ENCODE assay signal across 8 mouse cellular contexts in genomic region chr15:79690426-79691022, GRCm38 (mm10). TPM values are rescaled to one million over a fixed set of nuclear protein-coding genes. Genes with fewer than 3 reads are reported as not detected.
A peak's percentile ranks its signal among the peaks of the same experiment; 100 is the strongest.
DNase-seq lines count a peak whose midpoint lies in the region; ATAC-seq and TF ChIP-seq lines count a peak whose summit lies in the region.

Gene Gtpbp1, plus strand, starts transcription at chr15:79690845.

- H3K9me3 ChIP-seq in embryonic facial prominence, embryonic 13.5 days: no peaks in the 10 kb centered on the region
- H3K9me3 ChIP-seq in limb, embryonic 12.5 days: no peaks in the 10 kb centered on the region
- H3K9me3 ChIP-seq in midbrain, embryonic 15.5 days: no peaks in the 10 kb centered on the region

- H3K4me2 ChIP-seq in embryonic facial prominence, embryonic 13.5 days: peak within 1 kb of the TSS; percentile 86
- peak within 1 kb of the TSS; percentile 97 for H3K4me2 ChIP-seq in limb, embryonic 12.5 days
- H3K4me2 ChIP-seq in midbrain, embryonic 15.5 days: peak within 1 kb of the TSS; percentile 93

- H3K27ac ChIP-seq in embryonic facial prominence, embryonic 13.5 days: peak within 1 kb of the TSS; percentile 83
- H3K27ac ChIP-seq in kidney, adult 2 months (ENCODE audit: insufficient read depth, low read depth, low read length): no peak within 1 kb of the TSS; the same call in 1 of the 2 replicates
- H3K27ac ChIP-seq in limb, embryonic 12.5 days: peak within 1 kb of the TSS; percentile 88
- H3K27ac ChIP-seq in midbrain, embryonic 15.5 days: peak within 1 kb of the TSS; percentile 88
- H3K27ac ChIP-seq in spleen, adult 2 months (ENCODE audit: insufficient read depth, low read length): peak within 1 kb of the TSS; percentile 79

- no peak for TF ChIP-seq CTCF in kidney, adult 2 months (conservative IDR thresholded peaks at IDR 0.05; ENCODE audit: insufficient read depth, insufficient read length, low read depth, low read length)
- no peak for TF ChIP-seq CTCF in spleen, adult 2 months (IDR thresholded peaks at IDR 0.05; ENCODE audit: extremely low read depth, insufficient read depth, insufficient read length, insufficient replicate concordance)

- H3K4me1 ChIP-seq in embryonic facial prominence, embryonic 13.5 days: peaks cover 45% of the 10 kb centered on the region
- peaks cover 26% of the 10 kb centered on the region for H3K4me1 ChIP-seq in kidney, adult 2 months (ENCODE audit: control insufficient read depth, insufficient read depth, low read length)
- H3K4me1 ChIP-seq in limb, embryonic 12.5 days (replicated peaks): peaks cover 34% of the 10 kb centered on the region
- peaks cover 44% of the 10 kb centered on the region for H3K4me1 ChIP-seq in midbrain, embryonic 15.5 days
- peaks cover 26% of the 10 kb centered on the region; the same call in 1 of the 2 replicates for H3K4me1 ChIP-seq in spleen, adult 2 months (ENCODE audit: control insufficient read depth, insufficient read depth, insufficient read length)

- under 1% methylated on average over 45 of the region's 45 CpGs for WGBS in embryonic facial prominence, embryonic 13.5 days
- under 1% methylated on average over 45 of the region's 45 CpGs for WGBS in kidney, adult 2 months
- WGBS in limb, embryonic 12.5 days: under 1% methylated on average over 45 of the region's 45 CpGs
- WGBS in midbrain, embryonic 15.5 days: under 1% methylated on average over 45 of the region's 45 CpGs
- under 1% methylated on average over 43 of the region's 45 CpGs for WGBS in spleen, adult 2 months

- TF ChIP-seq POLR2A in kidney, adult 2 months (IDR thresholded peaks at IDR 0.05; ENCODE audit: low read depth, low read length): peak; percentile 56
- peak; percentile 66 for TF ChIP-seq POLR2A in spleen, adult 2 months (IDR thresholded peaks at IDR 0.05; ENCODE audit: low read depth, low read length)

- peak within 1 kb of the TSS; percentile 94 for H3K9ac ChIP-seq in embryonic facial prominence, embryonic 13.5 days
- peak within 1 kb of the TSS; percentile 88 for H3K9ac ChIP-seq in limb, embryonic 12.5 days (replicated peaks)
- H3K9ac ChIP-seq in midbrain, embryonic 15.5 days: peak within 1 kb of the TSS; percentile 77

- H3K27me3 ChIP-seq in embryonic facial prominence, embryonic 13.5 days: no peaks in the 10 kb centered on the region
- H3K27me3 ChIP-seq in kidney, adult 2 months (replicated peaks; ENCODE audit: control insufficient read depth, insufficient read depth, low read length): no peaks in the 10 kb centered on the region
- no peaks in the 10 kb centered on the region for H3K27me3 ChIP-seq in limb, embryonic 12.5 days
- no peaks in the 10 kb centered on the region for H3K27me3 ChIP-seq in midbrain, embryonic 15.5 days (replicated peaks)
- no peaks in the 10 kb centered on the region for H3K27me3 ChIP-seq in spleen, adult 2 months (ENCODE audit: control insufficient read depth, insufficient read depth, low read length)

- H3K4me3 ChIP-seq in embryonic facial prominence, embryonic 13.5 days: peak within 1 kb of the TSS; percentile 68
- peak within 1 kb of the TSS; percentile 83 for H3K4me3 ChIP-seq in kidney, adult 2 months (ENCODE audit: insufficient read depth, low read depth, low read length)
- H3K4me3 ChIP-seq in limb, embryonic 12.5 days (replicated peaks): peak within 1 kb of the TSS; percentile 86
- peak within 1 kb of the TSS; percentile 86 for H3K4me3 ChIP-seq in midbrain, embryonic 15.5 days
- H3K4me3 ChIP-seq in spleen, adult 2 months (ENCODE audit: extremely low read depth, insufficient read depth, insufficient read length): peak within 1 kb of the TSS; percentile 83

- H3K36me3 ChIP-seq in embryonic facial prominence, embryonic 13.5 days: peaks cover 12% of the 10 kb centered on the region
- no peaks in the 10 kb centered on the region for H3K36me3 ChIP-seq in kidney, adult 2 months (ENCODE audit: control insufficient read depth, insufficient read depth, low read length)
- peaks cover 18% of the 10 kb centered on the region for H3K36me3 ChIP-seq in limb, embryonic 12.5 days
- H3K36me3 ChIP-seq in midbrain, embryonic 15.5 days (replicated peaks): no peaks in the 10 kb centered on the region; the same call in 1 of the 2 replicates
- H3K36me3 ChIP-seq in spleen, adult 2 months (ENCODE audit: control insufficient read depth, insufficient read depth, low read length): peaks cover 1% of the 10 kb centered on the region; the same call in 1 of the 2 replicates

- ATAC-seq in embryonic facial prominence, embryonic 13.5 days (ENCODE audit: insufficient number of reproducible peaks, insufficient read depth, low FRiP score, low TSS enrichment, low read depth): peak; percentile 95
- peak; percentile 97 for ATAC-seq in limb, embryonic 12.5 days (ENCODE audit: insufficient number of reproducible peaks, insufficient read depth, low FRiP score, low TSS enrichment, low read depth)
- ATAC-seq in midbrain, embryonic 15.5 days (replicated peaks): peak; percentile 98

- DNase-seq in 3134 (ENCODE audit: extremely low read depth, insufficient read length, low spot score): peak; percentile 92
- DNase-seq in adrenal gland, postnatal 36 days: peak; percentile 96 to 97
- peak; percentile 99 to 100 for DNase-seq in heart, adult 18-20 months
- peak; percentile 100 for DNase-seq in kidney, adult 2 months
- DNase-seq in spleen, adult 2 months (ENCODE audit: low read depth in 1 of 2, low spot score in 2 of 2): peak; percentile 91 to 99

RNA-seq across cellular contexts. Expression of gene Gtpbp1, which starts in this region (rescaled TPM):
- 10 to 100 TPM; 25.8 to 27.2 TPM for total RNA-seq in adrenal gland, postnatal 36 days (2021)
- 39.8 and 42.2 TPM in 2 replicates for polyA plus RNA-seq in embryonic facial prominence, embryonic 13.5 days (2015; fragmentation: Nextera tagmentation; extraction: Ambion mirVana)
- total RNA-seq in heart, adult 18-20 months (2021): 10 to 100 TPM; 26.0 to 28.8 TPM
- 29.9 and 35.3 TPM in 2 replicates for polyA plus RNA-seq in kidney, adult 2 months (2012; rRNA removed)
- 42.6 and 47.2 TPM in 2 replicates for polyA plus RNA-seq in limb, embryonic 12.5 days (2016; fragmentation: Nextera tagmentation; extraction: Ambion mirVana)
- polyA plus RNA-seq in midbrain, embryonic 15.5 days (2015; fragmentation: Nextera tagmentation; extraction: Ambion mirVana): 53.7 and 57.4 TPM in 2 replicates
- 40.3 and 50.4 TPM in 2 replicates for polyA plus RNA-seq in spleen, adult 2 months (2012; rRNA removed)
